Mouse (Mus musculus) lung, embryonic 15.5 days (tissue): ENCODE measurements around the gene Jtb. TPM values are rescaled to one million over a fixed set of nuclear protein-coding genes. Genes with fewer than 3 reads are reported as not detected.
"Not testable (repeated sequence)": the region's sequence is repeated elsewhere in the genome, so short reads cannot be mapped to it uniquely, and the experiment has no call there.

Experiments used
- ATAC-seq: fragments of 200-750 bp; cut with Nextera tagmentation; 2 replicates; pipeline ENCODE4 v1.8.0; 2017; ENCODE audit warnings: moderate number of reproducible peaks, borderline replicate concordance; ENCODE audit not compliant: low FRiP score, low TSS enrichment; ENCODE audit errors: extremely low read depth
- H3K27ac ChIP-seq: fragments of 300-500 bp; sonication (generic); 2 replicates; pipeline ENCODE4 v1.5.1; 2015; ENCODE audit warnings: moderate library complexity, mild to moderate bottlenecking, inconsistent platforms
- H3K27me3 ChIP-seq: fragments of 300-500 bp; sonication (generic); 2 replicates; pipeline ENCODE4 v1.6.1; 2015; ENCODE audit warnings: inconsistent platforms
- H3K36me3 ChIP-seq: fragments of 300-500 bp; sonication (generic); 2 replicates; pipeline ENCODE4 v1.6.1; 2015; ENCODE audit warnings: inconsistent platforms
- H3K4me1 ChIP-seq: fragments of 300-500 bp; sonication (generic); 2 replicates; pipeline ENCODE4 v1.6.1; 2015; ENCODE audit warnings: inconsistent platforms
- H3K4me2 ChIP-seq: fragments of 300-500 bp; sonication (generic); 2 replicates; pipeline ENCODE4 v1.6.1; 2015; ENCODE audit warnings: inconsistent platforms, mild to moderate bottlenecking, moderate library complexity
- H3K4me3 ChIP-seq: fragments of 300-500 bp; sonication (generic); 2 replicates; pipeline ENCODE4 v1.5.1; 2015; ENCODE audit warnings: mild to moderate bottlenecking, inconsistent platforms
- H3K9ac ChIP-seq: fragments of 300-500 bp; sonication (generic); 2 replicates; pipeline ENCODE4 v1.6.1; 2015; ENCODE audit warnings: inconsistent platforms
- H3K9me3 ChIP-seq: fragments of 300-500 bp; sonication (generic); 2 replicates; pipeline ENCODE4 v1.6.1; 2016; ENCODE audit warnings: inconsistent platforms
- WGBS: fragments of 180-500 bp; shearing (Covaris S2); methylation state at CpG from one replicate; pipeline ENCODE4 v1.1.7; 2015; 5-methylcytosine and 5-hydroxymethylcytosine counted together
- polyA plus RNA-seq: library from polyadenylated mRNA; unstranded; fragments of >200 nt; fragmentation: Nextera tagmentation; extraction: Ambion mirVana; gene quantifications from 2 replicates; pipeline ENCODE4 v1.2.1, GENCODE M21; 2015

Jtb gene
- polyA plus RNA-seq, 1 experiment from 2014 or later: 100 TPM

- no peaks in the 10 kb centered on the region for H3K27me3 ChIP-seq
- H3K9me3 ChIP-seq: no peaks in the 10 kb centered on the region
- 11% methylated on average over 8 of the region's 8 CpGs for WGBS
- H3K36me3 ChIP-seq: peaks cover 24% of the 10 kb centered on the region
- no peak for ATAC-seq
- no peaks in the 10 kb centered on the region; the same call in none of the 2 replicates for H3K4me1 ChIP-seq
- H3K27ac ChIP-seq: peak overlapping the region; percentile 88
- H3K4me3 ChIP-seq: peak overlapping the region; percentile 68
- peak overlapping the region; percentile 65; the same call in 1 of the 2 replicates for H3K9ac ChIP-seq
- peak overlapping the region; percentile 76 for H3K4me2 ChIP-seq
Observed at GRCm38 (mm10) chr3:90231075-90231474, 322 bp upstream of the Jtb start.

GRCm38 (mm10) chr3:90241251-90241650 lies 9.9 kb downstream of the Jtb start:
- H3K36me3 ChIP-seq: peaks cover 3% of the 10 kb centered on the region; the same call in 1 of the 2 replicates
- H3K4me1 ChIP-seq: peaks cover 16% of the 10 kb centered on the region
- WGBS: 86% methylated on average over 2 of the region's 2 CpGs
- ATAC-seq: no peak
- no peak overlapping the region for H3K27ac ChIP-seq
- no peak overlapping the region for H3K9ac ChIP-seq
- no peaks in the 10 kb centered on the region for H3K27me3 ChIP-seq
- H3K9me3 ChIP-seq: no peaks in the 10 kb centered on the region
- H3K4me3 ChIP-seq: no peak overlapping the region
- no peak overlapping the region for H3K4me2 ChIP-seq

- WGBS: 85% methylated on average over 10 of the region's 10 CpGs
- H3K9me3 ChIP-seq: no peaks in the 10 kb centered on the region
- no peaks in the 10 kb centered on the region for H3K36me3 ChIP-seq
- no peak overlapping the region for H3K4me2 ChIP-seq
- H3K27me3 ChIP-seq: no peaks in the 10 kb centered on the region
- H3K4me3 ChIP-seq: no peak overlapping the region
- ATAC-seq: no peak
- peaks cover 16% of the 10 kb centered on the region for H3K4me1 ChIP-seq
- no peak overlapping the region for H3K27ac ChIP-seq
- H3K9ac ChIP-seq: no peak overlapping the region
Observed at GRCm38 (mm10) chr3:90241669-90242358, 10.4 kb downstream of the Jtb start.

- H3K4me3 ChIP-seq: peak within 1 kb of the TSS; percentile 40
- peaks cover 20% of the 10 kb centered on the region for H3K4me1 ChIP-seq
- H3K36me3 ChIP-seq: no peaks in the 10 kb centered on the region
- peak within 1 kb of the TSS; percentile 24 for H3K9ac ChIP-seq
- peak within 1 kb of the TSS; percentile 63 for H3K27ac ChIP-seq
- H3K27me3 ChIP-seq: no peaks in the 10 kb centered on the region
- no peaks in the 10 kb centered on the region for H3K9me3 ChIP-seq
- peak; percentile 57 for ATAC-seq
- H3K4me2 ChIP-seq: peak within 1 kb of the TSS; percentile 70
- 7% methylated on average over 19 of the region's 19 CpGs for WGBS
Observed at GRCm38 (mm10) chr3:90242984-90243775, 11.8 kb downstream of the Jtb start, which contains the start of gene Creb3l4. Gene Creb3l4 (minus strand): TSS chr3:90243512.

GRCm38 (mm10) chr3:90245406-90245805 lies 14.0 kb downstream of the Jtb start:
- no peak overlapping the region for H3K4me3 ChIP-seq
- H3K36me3 ChIP-seq: no peaks in the 10 kb centered on the region
- no peaks in the 10 kb centered on the region for H3K9me3 ChIP-seq
- no peak for ATAC-seq
- 55% methylated on average over 2 of the region's 2 CpGs for WGBS
- H3K27me3 ChIP-seq: no peaks in the 10 kb centered on the region
- no peak overlapping the region for H3K9ac ChIP-seq
- no peak overlapping the region for H3K27ac ChIP-seq
- H3K4me1 ChIP-seq: peaks cover 30% of the 10 kb centered on the region
- H3K4me2 ChIP-seq: no peak overlapping the region

GRCm38 (mm10) chr3:90247630-90247959 lies 16.2 kb downstream of the Jtb start:
- Histone ChIP-seq H3K4me3 (peak overlapping the region; percentile 70), H3K4me2 (peak overlapping the region; percentile 69), H3K27me3 (no peaks in the 10 kb centered on the region), H3K9ac (peak overlapping the region; percentile 50), H3K9me3 (no peaks in the 10 kb centered on the region), H3K27ac (peak overlapping the region; percentile 90), H3K36me3 (peaks cover 13% of the 10 kb centered on the region), H3K4me1 (peaks cover 34% of the 10 kb centered on the region)
- 1% methylated on average over 3 of the region's 3 CpGs for WGBS
- no peak for ATAC-seq

- Histone ChIP-seq H3K4me1 (peaks cover 28% of the 10 kb centered on the region), H3K27me3 (no peaks in the 10 kb centered on the region), H3K4me2 (peak within 1 kb of the TSS; percentile 88), H3K9me3 (no peaks in the 10 kb centered on the region), H3K36me3 (peaks cover 13% of the 10 kb centered on the region), H3K4me3 (peak within 1 kb of the TSS; percentile 70), H3K27ac (peak within 1 kb of the TSS; percentile 90), H3K9ac (peak within 1 kb of the TSS; percentile 79)
- 0% methylated on average over 38 of the region's 44 CpGs for WGBS
- ATAC-seq: peak; percentile 94
Observed at GRCm38 (mm10) chr3:90247960-90248745, 16.8 kb downstream of the Jtb start, which contains the start of gene Slc39a1. Gene Slc39a1 (plus strand): TSS chr3:90248172.

GRCm38 (mm10) chr3:90248746-90249100 lies 17.3 kb downstream of the Jtb start:
- Histone ChIP-seq H3K36me3 (peaks cover 13% of the 10 kb centered on the region), H3K27me3 (no peaks in the 10 kb centered on the region), H3K4me1 (peaks cover 22% of the 10 kb centered on the region), H3K27ac (peak overlapping the region; percentile 84), H3K9ac (peak overlapping the region; percentile 79), H3K4me3 (peak overlapping the region; percentile 70), H3K4me2 (peak overlapping the region; percentile 88), H3K9me3 (no peaks in the 10 kb centered on the region)
- ATAC-seq: no peak
- WGBS: 1% methylated on average over 10 of the region's 10 CpGs

- Histone ChIP-seq H3K4me3 (no peak overlapping the region), H3K4me2 (no peak overlapping the region), H3K27me3 (no peaks in the 10 kb centered on the region), H3K9ac (no peak overlapping the region), H3K27ac (no peak overlapping the region), H3K36me3 (peaks cover 13% of the 10 kb centered on the region), H3K4me1 (peaks cover 29% of the 10 kb centered on the region), H3K9me3 (no peaks in the 10 kb centered on the region)
- no peak for ATAC-seq
- 79% methylated on average over 6 of the region's 6 CpGs for WGBS
Observed at GRCm38 (mm10) chr3:90250791-90251190, 19.4 kb downstream of the Jtb start.

GRCm38 (mm10) chr3:90251731-90252226 lies 20.4 kb downstream of the Jtb start:
- not testable (repeated sequence) for H3K27me3 ChIP-seq, H3K9ac ChIP-seq, H3K4me2 ChIP-seq, H3K4me3 ChIP-seq, H3K9me3 ChIP-seq, ATAC-seq, H3K27ac ChIP-seq
- WGBS: 94% methylated on average over 10 of the region's 12 CpGs
- peaks cover 13% of the 10 kb centered on the region for H3K36me3 ChIP-seq
- peaks cover 31% of the 10 kb centered on the region for H3K4me1 ChIP-seq

GRCm38 (mm10) chr3:90252659-90253058 lies 21.3 kb downstream of the Jtb start:
- H3K4me2 ChIP-seq, H3K9ac ChIP-seq, H3K27me3 ChIP-seq, ATAC-seq, H3K9me3 ChIP-seq, H3K27ac ChIP-seq, H3K4me3 ChIP-seq: not testable (repeated sequence)
- Histone ChIP-seq H3K4me1 (peaks cover 28% of the 10 kb centered on the region), H3K36me3 (peaks cover 20% of the 10 kb centered on the region)
- 94% methylated on average over 2 of the region's 2 CpGs for WGBS
